In the genomic region with DNA sequence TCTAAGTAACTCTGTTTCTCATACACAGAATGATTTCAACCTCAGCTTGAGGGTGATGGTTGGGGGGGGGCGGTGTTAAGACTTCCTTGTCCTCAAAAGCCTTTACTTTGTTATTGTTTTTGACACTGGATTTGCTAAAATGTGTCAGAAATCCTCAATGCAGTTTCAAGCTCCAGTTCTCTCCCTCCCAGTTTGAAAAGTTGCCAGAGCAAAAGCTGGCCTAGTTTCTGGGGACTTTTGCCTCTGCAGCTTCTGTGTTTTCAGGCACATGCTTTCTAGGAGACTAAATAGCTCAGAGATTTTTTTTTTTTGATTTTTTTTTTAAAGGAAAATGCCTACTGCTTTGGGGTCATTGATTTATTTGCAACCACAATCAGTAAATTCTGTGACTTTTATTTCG, we compare ENCODE assay signal across 11 mouse cellular contexts. TPM values are rescaled to one million over a fixed set of nuclear protein-coding genes. Genes with fewer than 3 reads are reported as not detected.
A peak's percentile ranks its signal among the peaks of the same experiment; 100 is the strongest.
DNase-seq lines count a peak whose midpoint lies in the region; ATAC-seq lines count a peak whose summit lies in the region.
"Had no signal": no experiment of that assay in that cellular context is flagged by ENCODE, and none has a peak within 500 bp of the region (broad histone marks: within the 10 kb centered on the region; RNA-seq: fewer than 3 reads in every experiment).

No protein-coding gene starts in this region.

- H3K36me3 ChIP-seq in forebrain, embryonic 15.5 days, result no peaks in the 10 kb centered on the region
- no peaks in the 10 kb centered on the region for H3K36me3 ChIP-seq in forebrain, embryonic 11.5 days (ENCODE audit: control insufficient read depth, insufficient read depth, low read length)
- H3K36me3 ChIP-seq in stomach, embryonic 16.5 days (ENCODE audit: control insufficient read depth, insufficient read depth, low read length), result no peaks in the 10 kb centered on the region

- H3K9ac ChIP-seq in forebrain, embryonic 15.5 days (replicated peaks), result no peak overlapping the region
- H3K9ac ChIP-seq in forebrain, embryonic 11.5 days (ENCODE audit: low read length), result no peak overlapping the region
- H3K9ac ChIP-seq in stomach, embryonic 16.5 days (ENCODE audit: low read length), result no peak overlapping the region
- H3K9ac ChIP-seq: liver, postnatal 0 days had no signal

- DNase-seq in forebrain, embryonic 11.5 days (ENCODE audit: low spot score), result no peak
- DNase-seq in kidney, postnatal 14 days, result peak; percentile 6
- no peak for DNase-seq in kidney, postnatal 36 days
- peak; percentile 5 for DNase-seq in ovary, postnatal 14 days (ENCODE audit: low spot score)
- no peak for DNase-seq in ovary, postnatal 10 days (ENCODE audit: low spot score)
- no peak for DNase-seq in kidney, adult 9 months
- DNase-seq: liver, postnatal 0 days had no signal

- WGBS in forebrain, embryonic 15.5 days, result 90% methylated on average over 2 of the region's 2 CpGs
- WGBS in forebrain, embryonic 11.5 days, result 98% methylated on average over 2 of the region's 2 CpGs
- 80% methylated on average over 2 of the region's 2 CpGs for WGBS in stomach, embryonic 16.5 days

- ATAC-seq in forebrain, embryonic 15.5 days (replicated peaks), result no peak
- no peak for ATAC-seq in forebrain, embryonic 11.5 days (replicated peaks; ENCODE audit: low FRiP score)
- no peak for ATAC-seq in stomach, embryonic 16.5 days (ENCODE audit: insufficient read depth, low FRiP score)
- ATAC-seq: CD4-positive, CD25-positive, alpha-beta regulatory T cell, adult 4 months; inflammation-experienced regulatory T-cells, adult 6 months; liver, postnatal 0 days had no signal

- no peak overlapping the region for H3K27ac ChIP-seq in forebrain, embryonic 15.5 days (replicated peaks)
- H3K27ac ChIP-seq in forebrain, embryonic 11.5 days (ENCODE audit: low read depth, low read length), result no peak overlapping the region
- no peak overlapping the region for H3K27ac ChIP-seq in stomach, embryonic 16.5 days (ENCODE audit: low read length)

- no peaks in the 10 kb centered on the region for H3K27me3 ChIP-seq in forebrain, embryonic 15.5 days
- H3K27me3 ChIP-seq in forebrain, embryonic 11.5 days (ENCODE audit: control insufficient read depth, insufficient read depth, low read length), result peaks cover 5% of the 10 kb centered on the region; the same call in 1 of the 2 replicates
- peaks cover 5% of the 10 kb centered on the region; the same call in 1 of the 2 replicates for H3K27me3 ChIP-seq in stomach, embryonic 16.5 days (ENCODE audit: control insufficient read depth, insufficient read depth, low read length)

- peaks cover 10% of the 10 kb centered on the region; the same call in 1 of the 2 replicates for H3K4me1 ChIP-seq in forebrain, embryonic 15.5 days
- H3K4me1 ChIP-seq in forebrain, embryonic 11.5 days (replicated peaks; ENCODE audit: control insufficient read depth, insufficient read depth, low read length), result 0 out of 2 replicates have a peak, but pooled peaks cover 2% of the 10 kb centered on the region
- H3K4me1 ChIP-seq in stomach, embryonic 16.5 days (ENCODE audit: control insufficient read depth, insufficient read depth, low read length), result 0 out of 2 replicates have a peak, but pooled peaks cover 5% of the 10 kb centered on the region

- no peaks in the 10 kb centered on the region for H3K9me3 ChIP-seq in forebrain, embryonic 15.5 days
- no peaks in the 10 kb centered on the region for H3K9me3 ChIP-seq in forebrain, embryonic 11.5 days (ENCODE audit: control insufficient read depth, low read length)
- no peaks in the 10 kb centered on the region for H3K9me3 ChIP-seq in stomach, embryonic 16.5 days (replicated peaks; ENCODE audit: control insufficient read depth, low read length)

- no peak overlapping the region for H3K4me3 ChIP-seq in forebrain, embryonic 15.5 days
- H3K4me3 ChIP-seq in forebrain, embryonic 11.5 days (ENCODE audit: low read depth, low read length), result no peak overlapping the region
- no peak overlapping the region for H3K4me3 ChIP-seq in stomach, embryonic 16.5 days (replicated peaks; ENCODE audit: low read length)

- H3K4me2 ChIP-seq in forebrain, embryonic 15.5 days (replicated peaks), result 0 out of 2 replicates have a peak overlapping the region, but pooled peaks have one; percentile 59
- no peak overlapping the region for H3K4me2 ChIP-seq in forebrain, embryonic 11.5 days (ENCODE audit: low read depth, low read length, severe bottlenecking)
- peak overlapping the region; percentile 10 for H3K4me2 ChIP-seq in stomach, embryonic 16.5 days (ENCODE audit: low read depth, low read length)

RNA-seq across cellular contexts. Expression of gene Plppr5, which starts 2.7 kb away (rescaled TPM):
- polyA plus RNA-seq in forebrain, embryonic 15.5 days (2015; fragmentation: Nextera tagmentation; extraction: Ambion mirVana), result 7.0 and 7.4 TPM in 2 replicates
- polyA plus RNA-seq in forebrain, embryonic 11.5 days (2014; fragmentation: Nextera tagmentation; extraction: Ambion mirVana), result 0.09 and 0.29 TPM in 2 replicates
- polyA plus RNA-seq in stomach, embryonic 16.5 days (2015; fragmentation: Nextera tagmentation; extraction: Ambion mirVana), result 2.3 TPM in 2 replicates
- polyA plus RNA-seq: CD4-positive, CD25-positive, alpha-beta regulatory T cell, adult 4 months; inflammation-experienced regulatory T-cells, adult 6 months; liver, postnatal 0 days had no signal

Comparison
In these comparisons a context has a peak if more than half of its experiments do, and no peak if none do; other contexts are left out.
1. DNase-seq: peak in kidney, postnatal 14 days (single experiment) and ovary, postnatal 14 days (single experiment); none in forebrain, embryonic 11.5 days (single experiment), kidney, postnatal 36 days (0 of 2), ovary, postnatal 10 days (single experiment) and kidney, adult 9 months (single experiment).